Mouse (Mus musculus) lung, postnatal 10 days (tissue): ENCODE data around the gene Pcgf5.

Experiments
- DNase-seq: peaks from one replicate; pipeline ENCODE4 v3.0.0; 2021

Gene Pcgf5

DNA sequence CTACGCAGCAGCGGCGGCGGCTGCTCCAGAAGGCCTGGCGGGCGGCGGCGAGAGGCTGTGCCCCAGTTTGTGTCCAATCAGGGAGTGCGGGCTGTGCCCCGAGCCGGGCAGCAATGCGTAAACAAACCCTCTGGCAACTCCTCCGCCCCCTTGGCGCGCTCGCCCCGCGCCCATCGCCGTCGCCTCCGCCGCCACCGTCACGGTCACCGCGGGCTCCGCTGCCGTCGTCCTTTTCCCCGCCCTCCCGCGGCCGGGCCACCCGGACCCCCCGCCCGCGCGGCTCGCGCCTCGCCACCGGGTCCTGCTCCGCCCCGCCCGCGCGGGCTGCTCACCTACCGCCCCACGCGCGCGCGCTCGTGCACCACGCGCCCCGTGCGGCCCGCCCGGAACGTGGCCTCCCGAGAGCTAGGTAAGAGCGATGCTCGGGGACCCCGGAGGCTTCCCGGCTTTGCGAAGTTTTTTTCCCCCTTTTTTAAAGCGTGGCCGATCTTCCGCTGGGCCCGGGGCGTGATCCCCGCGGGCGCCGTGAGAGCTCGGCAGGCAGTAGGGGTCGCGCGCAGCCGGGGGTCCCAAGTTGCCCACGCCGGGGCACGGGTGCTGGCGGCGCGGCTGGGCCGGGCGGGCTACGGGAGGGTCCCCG lies at the start of gene Pcgf5:
Gene Pcgf5 (plus strand): TSS at position 149 of the 640 bp plus-strand sequence.
- peak; percentile 70 for DNase-seq

DNA sequence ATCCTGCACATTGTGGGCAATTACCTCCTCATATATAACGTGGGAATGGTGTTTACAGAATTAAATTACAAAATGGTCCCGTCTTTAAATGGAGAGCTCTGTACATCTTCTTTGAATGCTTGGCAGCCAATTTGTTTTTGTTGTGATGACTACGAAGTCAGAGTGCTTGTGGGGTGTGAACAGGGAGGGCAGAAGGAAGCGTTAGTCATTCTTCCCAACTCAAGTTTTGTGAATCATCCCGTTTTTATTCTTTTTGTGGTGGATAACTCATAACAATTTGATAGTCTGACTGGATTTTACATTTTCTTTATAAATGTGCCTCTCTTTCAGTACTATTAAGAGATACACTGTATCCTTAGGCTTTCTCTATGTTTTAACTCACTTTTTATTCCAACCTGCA lies 42.6 kb upstream of the Pcgf5 start:
- no peak for DNase-seq

DNA sequence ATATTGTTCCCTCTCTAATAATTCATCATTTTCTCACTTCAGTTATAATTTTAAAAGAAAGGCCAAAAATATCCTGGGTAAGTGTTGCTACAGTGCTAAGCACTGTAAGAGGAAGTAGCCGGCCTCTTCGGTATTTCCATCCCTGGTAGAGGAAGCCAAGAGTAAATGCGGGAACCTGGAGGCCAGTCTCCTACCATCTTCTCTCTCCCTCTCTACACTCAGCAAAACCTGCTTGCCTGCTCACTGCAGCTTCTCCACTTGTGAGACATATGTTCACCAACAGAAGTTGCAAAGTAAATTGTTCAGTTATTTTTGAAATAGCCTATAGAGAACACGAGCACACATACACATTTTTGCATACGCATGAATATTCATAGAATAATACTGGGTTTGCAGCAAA lies 34.1 kb upstream of the Pcgf5 start:
- no peak for DNase-seq

DNA sequence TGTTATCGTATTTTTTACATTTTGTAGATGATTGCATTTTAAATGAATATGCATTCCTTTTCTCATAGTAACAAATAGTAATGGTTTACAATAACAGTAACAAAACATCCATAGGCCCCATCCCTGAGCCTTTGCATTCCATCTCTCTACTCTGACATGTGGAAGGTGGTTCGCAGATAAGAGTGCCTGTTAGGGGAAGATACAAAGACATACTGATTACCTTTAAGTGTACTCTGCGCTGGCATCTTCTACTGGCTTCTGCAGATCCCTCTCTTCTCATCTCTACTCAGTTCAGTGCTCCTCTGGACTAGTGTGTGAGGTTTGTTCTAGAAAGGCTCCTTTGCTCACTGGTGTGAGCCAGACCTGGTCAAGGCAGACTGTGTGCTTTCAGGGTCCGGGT lies 28.4 kb upstream of the Pcgf5 start:
- no peak for DNase-seq

- no peak for DNase-seq
Measured at GRCm38 (mm10) chr19:36321066-36321465, 27.0 kb upstream of the Pcgf5 start.

DNA sequence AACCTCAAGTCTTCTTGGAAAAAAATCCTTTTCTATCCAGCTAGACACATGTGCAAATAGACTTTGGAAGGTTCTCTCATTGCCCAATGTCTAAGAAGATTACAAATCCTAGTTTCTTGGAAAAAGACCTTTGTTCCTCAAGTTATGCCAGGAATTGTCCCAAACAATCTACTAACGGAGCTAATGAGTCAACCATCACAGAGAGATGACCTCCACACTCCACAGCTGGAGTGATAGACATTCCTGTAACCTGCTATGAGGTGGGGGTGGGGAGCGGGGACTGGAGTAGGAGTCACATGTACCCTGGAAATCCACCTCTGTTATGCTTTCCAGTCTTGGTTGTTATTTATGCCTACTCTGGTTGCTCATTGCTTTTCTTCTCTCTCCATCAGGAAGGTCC lies 24.8 kb upstream of the Pcgf5 start:
- no peak for DNase-seq

- DNase-seq: no peak
Measured at GRCm38 (mm10) chr19:36328678-36329077, 19.4 kb upstream of the Pcgf5 start.

- DNase-seq: no peak
Measured at GRCm38 (mm10) chr19:36347376-36347775, 733 bp upstream of the Pcgf5 start.

GRCm38 (mm10) chr19:36347831-36348160 lies 313 bp upstream of the Pcgf5 start:
- DNase-seq: no peak

GRCm38 (mm10) chr19:36348801-36349486 lies 835 bp downstream of the Pcgf5 start:
- peak; percentile 55 for DNase-seq

- DNase-seq: no peak
Measured at GRCm38 (mm10) chr19:36349487-36349955, 1.4 kb downstream of the Pcgf5 start.

DNA sequence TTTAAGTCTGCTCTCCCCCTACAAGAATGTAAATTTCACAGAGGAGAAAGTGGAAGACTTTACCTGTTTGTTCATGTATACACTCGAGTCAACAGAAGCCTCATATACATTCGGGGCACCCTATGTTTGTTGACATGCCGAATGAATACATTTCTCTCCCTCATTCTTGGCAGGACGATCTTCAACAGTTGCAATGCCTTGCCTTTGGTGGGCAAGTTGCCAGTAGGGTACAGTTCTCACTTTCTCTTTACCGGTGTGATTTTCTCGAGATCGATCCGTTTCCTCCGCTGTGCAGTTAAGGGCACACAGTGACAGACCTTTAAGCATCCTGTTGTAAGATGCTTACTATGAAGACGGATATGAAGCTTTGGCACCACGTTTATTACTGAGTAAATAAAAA lies 2.1 kb downstream of the Pcgf5 start:
- no peak for DNase-seq

DNA sequence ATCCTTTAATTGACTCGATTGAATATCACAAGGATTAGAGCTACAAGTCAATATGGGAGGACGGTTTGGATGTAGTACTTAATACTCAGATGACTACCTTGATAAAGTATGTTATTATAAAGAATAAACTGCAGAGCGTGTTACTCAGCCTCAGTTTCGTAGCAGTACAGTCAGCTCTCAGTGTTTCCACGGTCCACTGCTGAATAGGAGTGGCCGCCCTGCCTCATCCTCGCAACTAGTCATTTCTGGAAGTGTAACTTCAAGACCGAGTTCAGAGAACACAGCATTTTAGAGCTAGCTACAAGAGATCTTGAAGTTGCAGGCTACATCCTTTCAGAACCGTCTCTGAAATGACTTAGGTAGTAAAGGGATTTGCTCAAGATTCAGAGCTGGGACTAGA lies 2.8 kb downstream of the Pcgf5 start:
- no peak for DNase-seq

DNA sequence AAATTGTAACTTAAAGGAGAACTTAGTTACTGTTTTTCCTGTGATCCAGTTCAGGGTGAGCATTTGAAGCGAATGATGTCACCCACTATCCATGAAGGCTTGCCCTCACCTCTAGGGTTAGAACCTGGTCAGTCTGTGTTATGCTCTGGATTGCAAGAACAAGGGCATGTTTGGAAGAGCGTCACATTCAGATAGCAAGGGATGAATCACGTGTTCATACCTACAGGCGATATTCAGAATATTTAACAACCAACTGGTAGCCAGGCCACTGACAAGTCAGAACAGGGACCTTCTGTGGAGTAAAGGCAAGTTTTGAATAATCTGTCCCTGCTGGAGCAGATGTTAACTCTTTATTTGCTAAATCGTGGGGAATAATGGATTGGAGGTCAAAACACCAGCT lies 14.4 kb downstream of the Pcgf5 start:
- no peak for DNase-seq

- DNase-seq: no peak
Measured at GRCm38 (mm10) chr19:36364757-36365156, 16.6 kb downstream of the Pcgf5 start.

GRCm38 (mm10) chr19:36371478-36371877 lies 23.4 kb downstream of the Pcgf5 start:
- no peak for DNase-seq

GRCm38 (mm10) chr19:36373056-36373621 lies 25.0 kb downstream of the Pcgf5 start:
- no peak for DNase-seq

DNA sequence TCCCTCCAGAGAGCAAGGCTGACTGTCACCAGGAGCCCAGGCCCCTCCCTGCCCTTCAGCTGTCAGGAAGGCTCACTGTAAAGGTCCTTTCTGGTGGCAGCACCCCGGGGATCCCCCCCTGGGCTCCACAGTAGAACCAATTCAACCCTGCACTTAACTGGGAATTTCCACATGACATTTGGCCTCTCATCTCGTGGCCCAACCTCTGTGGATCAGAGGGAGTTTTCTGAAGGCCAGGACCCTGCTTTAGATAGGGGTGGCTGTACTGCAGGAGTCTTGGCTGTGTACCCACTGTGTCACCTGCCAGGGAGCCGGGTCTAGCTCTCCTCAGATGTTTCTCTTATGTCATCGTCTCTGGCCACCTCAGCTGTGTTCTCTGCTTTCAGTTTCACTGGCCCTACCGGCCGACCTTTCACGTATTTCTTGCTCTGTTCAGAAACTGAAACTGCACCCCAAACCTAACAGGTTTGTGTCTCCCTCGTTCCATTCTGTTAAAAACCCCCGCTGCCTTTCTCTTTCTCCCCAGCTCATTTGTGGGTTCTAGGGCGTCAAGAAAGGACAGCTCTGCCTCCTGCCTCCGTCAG lies 27.2 kb downstream of the Pcgf5 start:
- no peak for DNase-seq

DNA sequence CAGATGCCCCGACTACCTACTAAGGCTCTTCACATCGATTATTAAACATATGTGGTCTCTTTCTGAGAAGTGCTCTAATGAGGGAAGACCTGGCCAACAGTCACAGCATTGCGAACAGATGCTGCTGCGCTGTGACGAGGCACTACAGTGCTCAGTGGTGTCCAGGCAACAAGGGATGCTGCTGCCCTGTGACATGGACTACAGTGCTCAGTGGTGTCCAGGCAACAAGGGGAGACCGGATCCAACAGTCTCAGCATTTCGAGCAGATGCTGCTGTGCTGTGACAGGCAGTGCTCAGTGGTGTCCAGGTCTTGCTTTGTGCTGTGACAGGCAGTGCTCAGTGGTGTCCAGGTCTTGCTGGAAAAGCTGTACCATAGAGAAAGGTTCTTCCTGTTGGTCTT lies 29.6 kb downstream of the Pcgf5 start:
- DNase-seq: no peak

- no peak for DNase-seq
Measured at GRCm38 (mm10) chr19:36378511-36379232, 30.6 kb downstream of the Pcgf5 start.

GRCm38 (mm10) chr19:36382901-36383300 lies 34.8 kb downstream of the Pcgf5 start:
- DNase-seq: no peak

- DNase-seq: no peak
Measured at GRCm38 (mm10) chr19:36383977-36384376, 35.9 kb downstream of the Pcgf5 start.

DNA sequence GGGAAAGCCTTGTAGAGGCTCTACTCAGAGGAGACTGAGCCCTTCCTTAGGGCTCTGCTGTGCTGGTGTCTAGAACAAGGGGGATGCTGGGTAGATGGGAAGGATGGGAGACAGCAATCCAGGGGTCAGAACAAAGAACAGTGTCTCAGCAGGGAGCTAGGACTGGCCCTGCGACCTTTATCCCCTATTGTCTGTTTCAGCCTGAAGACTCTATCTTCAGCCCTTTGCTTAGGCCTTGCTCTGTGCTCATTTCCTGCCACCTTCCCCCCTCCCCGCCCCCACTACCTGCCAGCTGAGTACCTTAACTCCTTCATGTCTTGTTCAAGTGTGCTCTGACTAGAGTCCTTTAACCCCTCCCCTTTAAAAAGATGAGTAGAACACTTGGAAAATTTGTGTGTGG lies 36.3 kb downstream of the Pcgf5 start:
- DNase-seq: no peak
